Mouse (Mus musculus) urinary bladder, postnatal 14 days (tissue): ENCODE results near the gene Ccpg1.

Source experiments
- DNase-seq: peaks from one replicate; pipeline ENCODE4 v3.0.0; 2021; ENCODE audit warnings: low spot score

Ccpg1 gene

DNA sequence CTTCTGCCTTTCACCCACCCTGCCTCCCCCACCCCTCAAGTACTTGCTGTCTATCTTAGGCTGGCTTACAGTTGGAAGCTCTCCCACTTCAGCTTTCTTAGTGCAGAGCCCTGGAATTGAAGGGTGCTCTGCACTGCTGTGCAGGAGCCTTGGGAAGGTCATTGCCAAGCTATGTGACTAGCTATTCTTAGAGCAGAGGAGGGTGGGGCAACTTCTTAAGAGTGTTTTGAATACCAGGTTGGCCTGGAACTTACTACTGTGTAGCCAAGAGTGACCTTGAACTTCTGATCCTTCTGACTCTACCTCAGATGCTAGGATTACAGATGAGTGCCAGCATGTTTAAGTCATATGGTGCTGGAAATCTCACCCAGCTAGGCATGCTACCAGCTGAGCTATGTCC, 10.9 kb downstream of the Ccpg1 start:
- DNase-seq, result no peak

DNA sequence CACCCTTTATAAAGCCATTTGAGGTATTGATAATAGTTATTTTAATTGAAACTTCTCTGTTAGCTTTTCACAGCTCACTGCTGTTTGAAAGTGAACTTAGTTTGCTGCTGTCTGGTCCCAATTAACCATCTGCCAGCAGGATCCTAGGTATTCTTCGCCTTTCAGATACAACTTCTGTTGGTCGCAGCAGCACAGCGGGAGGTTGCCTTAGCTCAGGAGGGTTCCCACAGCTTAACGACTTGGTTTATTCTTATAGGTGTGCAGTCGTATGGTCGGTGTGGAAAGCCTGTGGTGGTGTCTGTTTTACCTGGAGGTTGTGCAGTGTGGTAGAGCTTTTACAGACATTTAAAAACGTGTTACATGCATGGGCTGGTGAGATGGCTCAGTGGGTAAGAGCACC, 11.6 kb downstream of the Ccpg1 start:
- DNase-seq, result no peak

DNA sequence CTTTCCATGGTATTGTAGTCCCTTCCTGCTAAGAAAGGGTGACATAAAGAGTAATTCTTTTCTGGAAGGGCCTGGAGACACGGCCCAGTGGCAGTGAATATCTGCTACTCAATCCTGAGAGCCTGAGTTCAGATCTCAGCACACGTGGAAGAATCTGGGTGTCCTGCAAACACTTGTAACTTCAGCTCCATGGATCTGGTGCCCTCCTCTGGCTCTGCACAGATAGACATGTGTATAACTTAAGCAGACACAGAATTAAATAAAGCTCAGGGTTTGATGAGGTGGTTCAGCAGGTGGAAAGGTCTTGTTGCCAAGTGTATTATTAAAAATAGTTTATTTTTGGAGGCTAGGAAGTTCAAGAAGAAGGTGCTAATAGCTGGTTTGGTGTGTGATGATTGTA, 15.3 kb downstream of the Ccpg1 start:
- DNase-seq, result no peak

DNA sequence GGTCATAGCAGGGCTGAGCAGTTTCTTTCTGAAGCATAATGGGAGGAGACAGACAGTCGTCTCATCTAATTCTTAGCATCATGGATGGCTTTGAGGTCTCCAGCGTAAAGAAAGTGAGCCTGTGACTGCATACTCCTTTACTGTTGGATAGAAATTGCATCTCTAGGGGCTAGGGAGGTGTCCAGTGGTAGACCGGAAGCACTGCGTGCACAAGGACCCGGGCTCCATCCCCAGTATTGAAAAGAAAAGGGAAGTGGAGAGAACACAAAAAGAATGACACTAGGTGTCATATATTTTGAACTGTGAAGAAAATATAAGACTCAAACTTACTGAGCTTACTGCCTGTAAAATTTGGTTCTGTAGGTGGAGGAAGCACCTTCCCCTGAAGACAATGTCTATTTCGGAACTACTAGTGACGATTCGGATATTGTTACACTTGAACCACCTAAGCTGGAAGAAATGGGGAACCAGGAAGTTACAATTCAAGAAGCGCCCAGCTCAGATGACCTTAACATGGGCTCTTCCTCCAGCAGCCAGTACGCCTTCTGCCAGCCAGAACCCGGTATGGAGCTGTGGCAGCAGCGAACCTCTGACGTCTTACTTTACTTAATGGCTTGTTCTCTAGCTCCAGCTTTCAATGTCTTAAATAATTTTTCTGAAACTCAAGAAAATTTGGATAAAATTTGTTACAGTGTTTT, 16.2 kb downstream of the Ccpg1 start:
- DNase-seq, result no peak

DNA sequence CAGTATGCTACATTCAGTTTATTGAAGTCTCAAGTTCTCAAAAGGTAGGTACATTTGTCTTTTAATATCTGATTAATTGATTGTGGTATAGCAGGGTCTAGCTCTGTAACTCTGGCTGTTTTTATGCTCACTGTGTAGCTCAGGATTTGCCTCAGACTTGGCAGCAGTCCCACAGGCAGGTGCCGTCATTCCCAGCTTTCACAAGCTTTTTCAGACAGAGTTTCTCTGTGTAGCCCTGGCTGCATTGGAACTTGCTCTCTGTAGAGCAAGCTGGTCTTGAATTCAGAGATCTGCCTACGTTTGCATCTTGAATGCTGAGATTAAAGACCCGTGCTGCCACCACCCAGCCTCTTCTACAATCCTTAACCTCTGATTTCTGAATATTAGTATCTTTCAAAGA, 16.9 kb downstream of the Ccpg1 start:
- DNase-seq, result no peak

DNA sequence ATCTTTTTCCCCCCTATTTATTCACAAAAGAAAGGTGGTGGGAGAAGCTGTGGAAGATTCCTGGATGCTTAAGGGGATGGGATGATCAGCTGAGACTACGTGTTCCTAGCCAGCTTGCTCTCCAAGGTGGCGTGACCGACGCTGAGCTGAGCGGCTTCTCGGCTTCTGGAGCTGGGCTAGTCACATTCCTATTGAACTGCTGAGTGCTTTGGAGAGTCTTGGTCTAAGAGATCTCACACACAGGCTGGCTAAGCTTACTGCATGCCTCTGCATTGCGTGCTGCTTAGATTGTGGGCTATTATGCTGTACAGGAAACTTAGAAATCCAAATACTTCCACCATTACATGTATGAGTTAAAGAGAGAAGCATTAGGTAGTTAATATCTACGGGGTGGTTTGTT, 18.8 kb downstream of the Ccpg1 start:
- no peak for DNase-seq

DNA sequence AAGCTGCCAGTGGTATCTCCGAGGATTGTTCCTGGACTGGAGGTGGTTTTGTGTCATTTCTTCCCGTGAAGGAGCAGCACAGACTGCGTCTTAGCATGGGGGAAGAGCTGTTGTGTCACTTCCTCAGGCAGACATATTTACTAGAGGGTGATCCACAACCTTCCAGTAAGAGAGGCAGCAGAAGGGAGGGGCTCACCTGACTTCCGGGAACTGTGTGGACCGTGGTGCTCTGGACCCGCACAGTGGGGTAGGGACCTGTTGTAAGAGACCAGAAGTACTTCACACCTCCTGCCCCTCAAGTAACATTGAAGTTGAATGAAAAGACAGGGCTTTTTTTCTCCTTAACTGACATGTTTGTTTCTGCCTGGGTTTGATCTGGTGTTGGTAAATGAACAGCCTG, 19.9 kb downstream of the Ccpg1 start:
- no peak for DNase-seq

DNA sequence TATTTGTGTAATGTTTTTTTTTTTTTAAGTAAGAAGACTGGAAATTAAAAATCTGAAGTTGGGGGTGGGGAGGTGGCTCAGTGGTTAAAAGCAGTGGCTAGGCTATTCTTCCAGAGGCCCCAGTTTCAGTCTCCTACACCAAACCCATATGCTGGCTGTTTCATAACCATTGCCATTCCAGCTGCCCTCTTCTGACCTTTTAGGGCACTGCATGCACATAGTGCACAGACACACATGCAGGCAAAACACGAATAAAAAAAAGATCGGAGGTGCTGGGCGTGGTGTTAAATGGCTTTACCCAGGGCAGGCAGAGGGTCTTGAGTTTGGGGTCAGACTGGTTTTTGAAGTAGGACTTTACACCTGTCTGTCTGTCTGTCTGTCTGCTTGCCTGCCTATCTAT, 20.9 kb downstream of the Ccpg1 start:
- DNase-seq, result no peak

DNA sequence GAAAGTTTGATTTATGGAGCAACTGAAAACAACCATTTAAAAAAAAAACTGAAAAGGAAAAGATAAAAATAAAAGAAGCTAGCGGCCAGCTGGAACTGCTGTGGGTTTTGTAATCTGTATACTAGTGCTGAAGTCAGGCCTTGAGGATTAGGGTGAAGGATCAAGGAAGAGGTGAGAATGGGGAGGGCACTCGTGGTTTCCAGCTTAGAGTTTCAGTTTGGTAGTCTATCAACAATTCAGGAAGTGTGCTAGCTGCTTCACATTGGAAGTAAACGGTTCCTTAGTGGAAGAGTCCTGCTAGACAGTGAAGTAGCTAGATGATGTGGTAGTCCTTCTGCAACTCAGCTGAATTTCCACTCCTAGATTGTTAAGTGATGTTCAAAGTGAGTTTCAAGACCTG, 23.2 kb downstream of the Ccpg1 start:
- DNase-seq, result no peak

DNA sequence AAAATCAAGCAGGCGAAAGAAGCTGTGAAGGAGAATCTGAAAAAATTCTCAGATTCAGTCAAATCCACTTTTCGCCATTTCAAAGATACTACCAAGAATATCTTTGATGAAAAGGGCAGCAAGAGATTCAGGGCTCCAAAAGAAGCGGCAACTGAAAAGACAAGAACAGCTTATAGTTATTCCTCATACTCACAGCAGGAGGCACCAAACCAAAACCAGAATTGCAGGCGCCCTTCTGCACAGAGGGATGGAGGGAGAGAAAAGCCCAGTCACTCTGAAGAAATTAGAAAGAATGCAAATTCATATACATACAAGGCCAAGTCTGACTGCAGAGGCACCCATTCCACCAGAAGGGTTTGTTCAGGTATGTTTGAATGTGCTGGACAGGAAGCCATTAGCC, 27.4 kb downstream of the Ccpg1 start:
- DNase-seq, result no peak

DNA sequence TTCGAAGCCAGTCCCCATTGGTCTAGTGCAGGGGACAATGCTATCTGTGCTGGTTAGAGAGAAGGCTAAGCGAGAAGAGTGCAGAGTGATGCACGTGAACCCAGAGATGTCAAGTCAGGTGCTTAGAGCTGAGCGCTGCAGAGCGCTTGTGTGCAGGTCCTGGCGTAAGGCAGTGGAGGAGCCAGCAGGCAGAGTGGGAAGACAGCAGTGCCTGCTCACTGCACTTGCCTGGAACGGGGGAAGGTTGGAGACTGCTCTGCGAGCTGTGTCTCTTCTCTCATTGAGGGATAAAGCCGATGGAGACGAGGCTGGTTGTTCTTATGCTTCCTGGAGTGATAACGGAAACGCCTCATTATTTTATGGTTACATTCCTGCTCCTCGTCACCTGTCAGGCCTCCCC, 29.5 kb downstream of the Ccpg1 start:
- no peak for DNase-seq

DNA sequence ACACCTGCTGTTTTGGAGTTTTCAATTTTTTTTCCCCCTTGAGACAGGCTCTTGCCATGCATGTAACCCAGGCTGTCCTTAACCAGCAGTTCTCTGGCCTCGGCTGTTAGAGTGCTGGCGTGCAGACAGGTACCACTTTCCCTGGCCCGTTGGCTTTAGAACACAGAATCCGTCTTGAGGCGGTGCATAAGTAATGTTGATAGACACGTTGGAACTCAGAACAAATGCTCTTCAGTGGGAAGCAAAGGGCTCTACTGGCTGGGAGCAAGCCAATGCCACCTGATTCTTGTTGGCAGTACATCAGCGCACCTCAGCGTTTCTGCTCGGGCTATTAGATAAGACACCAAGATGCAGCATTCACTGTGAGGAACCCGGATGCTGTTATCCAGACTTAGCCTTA, 34.6 kb downstream of the Ccpg1 start:
- DNase-seq, result no peak

DNA sequence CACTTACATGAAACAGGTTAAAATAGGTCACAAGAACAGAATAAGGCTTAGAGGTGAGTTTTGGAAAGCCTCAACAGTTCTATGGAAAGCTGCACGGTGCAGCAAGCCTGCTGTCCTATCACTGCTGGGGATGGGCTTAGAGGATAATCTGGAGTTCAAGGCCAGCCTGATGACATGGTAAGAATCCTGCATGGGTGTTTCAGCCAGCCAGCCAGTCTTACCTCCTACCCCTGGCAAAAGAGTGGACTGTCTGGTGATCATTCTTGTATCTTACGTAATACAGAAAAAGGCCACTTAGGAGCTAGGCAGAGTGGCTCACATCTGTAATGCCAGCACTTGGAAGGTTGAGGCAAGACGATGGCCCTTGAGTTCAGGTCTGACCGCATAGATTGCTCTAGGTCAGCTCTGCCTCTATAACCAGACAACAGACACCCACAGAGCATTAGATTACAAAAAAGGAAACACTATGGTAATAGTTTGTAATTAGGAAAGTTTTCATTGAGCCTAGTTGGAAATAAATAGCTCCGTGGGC, 35.4 kb downstream of the Ccpg1 start:
- no peak for DNase-seq

DNA sequence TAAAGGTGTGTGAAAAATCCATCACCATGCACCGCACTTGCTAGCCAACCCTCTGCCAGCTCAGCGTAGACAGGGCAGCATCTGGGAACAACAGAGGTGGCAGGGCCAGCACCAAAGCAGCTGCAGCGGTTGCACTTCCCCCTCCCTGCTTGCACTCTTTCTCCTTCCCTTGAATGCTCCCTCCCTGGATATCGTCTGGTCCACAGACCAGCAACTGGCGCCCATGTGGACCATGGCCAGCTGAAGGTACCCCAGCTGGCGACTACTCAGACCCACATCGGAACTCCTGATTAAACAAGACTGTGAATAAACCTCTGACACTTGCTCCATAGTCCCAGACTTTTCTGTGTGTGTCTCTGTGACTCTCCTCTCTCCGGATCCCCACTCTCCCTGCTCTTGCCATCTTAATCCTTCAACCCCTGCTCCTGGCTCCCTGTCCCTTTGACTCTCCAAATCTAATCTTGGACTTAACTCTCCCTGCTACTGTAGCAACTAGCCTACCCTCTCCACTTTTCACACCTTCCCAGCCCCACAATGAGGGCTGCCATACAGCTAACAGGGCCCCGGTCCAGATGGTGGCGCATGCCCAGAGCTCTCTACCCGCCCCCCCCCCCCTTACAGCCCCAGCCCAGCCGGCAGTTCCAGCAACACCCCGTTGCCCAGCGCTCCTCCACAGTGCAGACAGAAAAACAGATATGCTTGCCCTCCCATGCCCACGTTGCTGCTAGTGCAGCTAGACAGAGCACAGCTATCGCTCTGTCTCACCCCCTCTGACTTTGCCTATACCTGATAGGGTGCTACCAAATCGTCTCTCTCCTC, 40.8 kb downstream of the Ccpg1 start:
- no peak for DNase-seq

DNA sequence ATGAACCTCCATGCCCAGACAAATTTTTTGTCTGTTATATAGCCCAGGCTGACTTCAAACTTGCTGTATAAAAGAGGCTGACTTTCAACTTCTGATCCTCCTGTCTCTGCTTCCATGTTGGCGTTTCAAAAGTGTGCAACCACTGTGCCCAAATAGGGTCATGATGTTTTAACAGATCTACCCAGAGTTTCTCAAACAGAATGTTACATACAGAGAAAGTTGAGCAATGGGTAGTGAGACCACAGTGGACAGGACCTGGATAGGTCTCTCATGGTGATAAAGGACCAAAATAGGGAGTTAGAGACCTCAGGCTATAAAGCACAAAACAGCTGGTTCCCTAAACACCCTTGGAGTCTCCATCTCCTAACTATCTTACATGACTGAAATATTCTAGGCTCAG, 45.2 kb downstream of the Ccpg1 start:
- DNase-seq, result no peak

DNA sequence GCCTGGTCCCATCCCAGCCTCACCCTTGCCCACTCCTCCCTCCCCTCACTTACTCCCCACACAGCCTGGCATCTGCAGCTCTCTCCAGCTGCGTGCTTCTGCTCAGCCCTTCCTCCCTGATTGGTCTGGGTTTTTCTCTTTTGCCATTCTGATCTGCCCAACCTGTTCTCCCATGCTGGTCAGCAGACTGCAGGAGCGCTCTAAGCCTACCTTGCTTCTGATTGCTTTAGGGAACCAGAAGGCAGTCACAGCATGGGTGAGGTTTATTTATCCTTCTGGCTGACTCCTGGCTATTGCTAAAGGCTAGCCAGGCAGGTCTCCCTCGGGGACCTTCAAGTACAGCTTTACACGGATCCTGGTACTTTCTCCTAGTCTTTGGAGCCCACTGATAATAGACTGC, 46.2 kb downstream of the Ccpg1 start:
- no peak for DNase-seq

DNA sequence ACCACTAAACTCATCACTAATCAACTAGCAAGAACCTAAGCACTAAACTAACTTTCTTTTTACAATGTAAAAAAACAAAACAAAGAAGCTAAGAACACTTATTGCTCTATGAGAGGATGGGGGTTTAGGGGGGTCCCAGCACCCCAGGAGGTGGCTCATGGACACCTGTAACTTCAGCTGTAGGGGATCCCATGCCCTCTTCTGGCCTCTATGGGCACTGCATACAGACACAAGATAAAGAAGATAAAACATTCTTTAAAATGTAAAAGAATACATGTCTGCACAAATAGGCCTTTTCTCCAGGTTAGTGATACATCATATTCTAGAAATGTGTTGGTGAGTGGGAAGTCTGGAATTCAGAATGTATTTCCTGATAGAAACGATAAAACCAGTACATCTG, 48.2 kb downstream of the Ccpg1 start:
- DNase-seq, result no peak

DNA sequence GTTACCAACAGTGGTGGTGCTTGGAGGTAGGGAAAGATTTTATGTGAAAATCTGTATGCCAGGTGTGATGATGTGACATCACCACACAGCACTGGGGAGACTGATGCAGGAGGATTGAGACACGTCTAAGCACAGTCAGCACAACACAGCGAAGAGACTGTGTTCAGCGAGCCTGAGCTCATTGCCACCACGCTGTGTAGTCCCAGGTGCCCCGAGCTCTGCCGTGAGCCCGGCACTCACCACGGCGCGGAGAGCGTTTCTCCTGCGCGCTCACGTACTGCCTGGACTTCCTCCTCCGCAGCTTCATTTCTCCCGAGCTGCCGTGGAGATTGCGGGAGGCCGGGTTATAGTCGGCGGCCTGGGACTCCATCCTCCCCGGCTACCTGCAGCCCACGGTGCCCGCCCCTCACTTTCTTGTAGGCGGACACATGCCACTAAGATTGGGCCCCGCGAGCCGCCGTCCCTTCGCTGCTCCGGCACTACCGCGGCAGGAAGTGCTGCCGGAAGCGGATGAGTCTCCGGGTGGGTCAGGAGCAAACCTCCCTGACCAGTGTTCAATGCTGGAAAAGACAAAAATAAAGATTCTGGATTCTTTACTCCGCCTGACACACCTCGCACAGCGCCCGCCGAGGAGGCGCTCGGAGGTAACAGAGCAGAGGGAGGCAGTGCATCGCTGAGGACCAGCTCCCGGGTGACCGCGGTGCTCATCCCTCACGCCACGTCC, 54.2 kb downstream of the Ccpg1 start:
- DNase-seq, result peak; percentile 93

DNA sequence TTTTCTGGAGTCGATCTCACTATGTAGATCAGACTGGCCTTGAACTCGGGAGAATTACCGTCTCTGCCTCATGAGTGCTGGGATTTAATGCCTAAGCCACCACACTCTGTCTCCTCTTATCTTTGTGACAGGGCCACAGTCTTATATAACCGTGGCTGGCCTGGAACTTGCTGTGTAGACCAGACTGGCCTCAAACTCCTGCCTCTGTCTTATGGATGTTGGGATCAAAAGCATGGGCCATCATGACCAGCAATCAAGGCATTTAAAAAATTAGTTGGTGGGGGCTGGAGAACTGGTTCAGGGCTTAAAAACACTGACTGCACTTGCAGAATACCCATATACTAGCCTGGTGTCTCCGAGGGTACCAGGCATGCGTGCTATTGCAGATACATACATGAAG, 54.9 kb downstream of the Ccpg1 start, which contains the start of gene Pigb:
Gene Pigb (minus strand): TSS at position 299 of the 400 bp plus-strand sequence.
- no peak for DNase-seq

DNA sequence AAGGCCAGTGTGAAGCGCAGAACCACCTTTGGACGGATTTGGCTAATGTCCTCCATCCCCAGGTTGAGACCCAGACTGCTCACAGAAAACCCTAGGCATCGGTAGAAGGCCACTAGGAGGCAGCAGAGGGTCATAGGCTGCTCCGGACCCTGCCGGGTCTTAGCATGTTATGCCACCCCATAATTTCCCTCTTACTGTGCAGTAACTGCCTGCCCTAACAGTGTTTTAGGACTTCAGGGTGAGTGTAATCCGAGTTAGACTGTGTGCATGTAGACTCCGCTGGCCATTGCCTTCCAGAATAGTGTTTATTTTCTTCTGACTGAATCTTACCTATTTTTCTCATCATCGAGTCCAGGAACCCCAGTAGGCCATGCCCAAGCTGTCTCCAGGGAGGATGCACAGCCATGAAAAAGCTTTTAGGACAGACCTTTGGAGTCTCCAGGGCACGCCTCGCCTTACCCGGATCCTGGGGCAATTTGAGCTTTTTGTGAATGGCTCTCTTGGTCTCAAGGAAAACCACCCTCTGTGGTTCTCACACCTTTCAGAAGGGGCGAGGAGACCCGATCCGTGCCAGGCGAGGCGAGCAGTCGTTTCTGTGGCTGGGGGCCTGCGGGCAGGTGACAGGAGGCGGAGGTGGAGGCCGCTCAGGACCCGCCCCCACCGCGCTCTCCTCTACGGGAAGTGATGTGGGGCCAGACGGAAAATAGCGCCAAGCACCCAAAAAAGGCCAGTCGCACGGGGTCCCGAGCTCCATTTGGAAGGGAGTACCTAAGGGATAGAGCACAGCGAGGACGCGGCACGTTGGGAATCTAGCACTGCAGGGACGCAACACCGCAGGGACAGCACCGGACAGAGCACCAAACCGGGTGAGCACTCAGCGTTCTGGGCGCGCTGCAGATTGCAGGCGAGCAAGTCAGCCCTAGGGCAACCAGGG, 59.2 kb downstream of the Ccpg1 start, which contains the start of gene Rab27a:
Gene Rab27a (plus strand): TSS at position 709 of the 934 bp plus-strand sequence.
- peak; percentile 88 for DNase-seq

DNA sequence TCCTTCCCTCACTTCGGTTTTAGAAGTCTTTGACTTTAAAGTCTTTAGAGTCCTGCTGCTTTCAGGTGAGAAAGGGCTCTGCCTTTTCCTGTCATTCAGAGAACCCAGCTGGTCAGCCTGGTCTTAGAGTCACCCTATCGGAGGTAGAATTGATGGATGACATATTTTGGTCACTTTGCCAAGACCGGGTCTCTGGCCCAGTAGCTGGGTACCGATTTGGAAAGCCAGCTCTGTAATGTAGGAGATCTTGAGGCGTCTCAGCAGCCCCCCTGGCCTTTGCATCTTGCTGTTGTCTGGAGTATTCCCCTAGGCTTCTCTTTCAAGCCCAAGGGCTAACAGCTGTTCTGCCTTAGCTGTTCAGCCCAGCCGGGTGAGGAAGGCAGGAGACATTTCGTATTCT, 60.0 kb downstream of the Ccpg1 start:
- no peak for DNase-seq

DNA sequence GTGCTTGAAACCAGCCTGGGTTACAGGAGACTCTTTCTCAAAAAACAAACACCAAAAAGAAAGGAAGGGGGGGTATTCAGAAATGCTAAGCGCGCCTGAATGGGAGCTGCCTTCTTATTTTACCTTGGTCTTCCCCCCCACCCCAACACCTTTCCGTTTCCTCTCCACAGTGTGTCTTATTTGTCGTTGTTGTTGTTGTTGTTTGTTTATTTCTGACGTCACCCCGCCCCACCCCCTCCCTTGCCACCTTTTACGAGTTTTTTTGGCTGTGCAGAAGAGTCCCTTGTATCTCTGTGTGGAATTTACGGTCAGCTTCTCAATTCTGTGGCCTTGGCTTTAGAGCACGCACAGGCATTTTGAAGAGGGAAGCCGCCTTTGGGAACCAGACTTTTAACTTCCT, 60.5 kb downstream of the Ccpg1 start:
- DNase-seq, result no peak
